Mouse (Mus musculus): ENCODE results near the gene Sspn.

DNA sequence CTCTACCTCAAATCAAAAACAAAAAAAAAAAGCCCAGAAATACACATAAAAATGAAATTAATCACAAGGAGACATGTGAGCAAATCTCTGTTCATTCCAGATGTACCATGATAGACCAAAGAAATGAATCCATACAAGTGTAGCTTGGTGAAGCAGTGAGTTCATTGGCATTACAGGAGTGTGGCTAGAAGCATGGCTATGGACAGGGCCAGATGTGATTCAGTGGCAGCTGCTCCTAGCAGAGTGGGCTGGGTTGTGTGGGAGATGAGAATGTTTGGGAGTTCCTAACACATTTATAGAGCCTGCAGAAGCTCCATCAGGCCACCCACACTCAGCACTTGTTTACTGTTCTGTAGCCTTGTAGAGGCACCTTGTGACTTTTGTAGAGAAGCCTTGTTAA is 19.2 kb upstream of the Sspn start:
- TF ChIP-seq CTCF (IDR thresholded peaks at IDR 0.05; ENCODE audit: low read depth, low read length) (no peak), EP300 (IDR thresholded peaks at IDR 0.05; ENCODE audit: insufficient read depth, low read depth, low read length) (no peak), POLR2A (IDR thresholded peaks at IDR 0.05; ENCODE audit: insufficient read depth, low read length) (no peak)

All from ES-Bruce4 (cell line).